Mouse (Mus musculus): ENCODE measurements around the gene Vmn1r232.

The Vmn1r232 gene

GRCm38 (mm10) chr17:20919614-20920013 is at the start of gene Vmn1r232:
TSS of gene Vmn1r232 (minus strand) at chr17:20919714.
- DNase-seq, result no peak

- no peak for DNase-seq
Observed at GRCm38 (mm10) chr17:20966681-20967080, 47.2 kb upstream of the Vmn1r232 start.

- DNase-seq, result no peak
Observed at GRCm38 (mm10) chr17:20965421-20965820, 45.9 kb upstream of the Vmn1r232 start.

DNA sequence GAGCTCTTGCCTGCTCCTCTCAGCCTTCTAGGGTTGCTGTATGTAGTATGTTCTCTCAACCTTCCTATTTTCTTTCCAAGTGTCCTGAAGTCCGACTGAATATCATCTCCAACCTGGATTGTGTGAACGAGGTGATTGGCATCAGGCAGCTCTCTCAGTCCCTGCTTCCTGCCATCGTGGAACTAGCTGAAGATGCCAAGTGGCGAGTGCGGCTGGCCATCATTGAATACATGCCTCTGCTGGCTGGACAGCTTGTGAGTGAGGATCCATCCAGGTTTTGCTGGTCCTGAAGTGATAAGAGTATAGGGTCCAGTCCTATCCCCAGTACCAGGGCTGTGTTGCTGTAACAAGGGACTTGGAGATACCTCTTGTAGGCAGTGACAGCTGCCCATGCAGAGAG is 40.9 kb upstream of the Vmn1r232 start:
- no peak for DNase-seq

- DNase-seq, result no peak
Observed at GRCm38 (mm10) chr17:20946636-20947035, 27.1 kb upstream of the Vmn1r232 start.

GRCm38 (mm10) chr17:20946026-20946565 is 26.6 kb upstream of the Vmn1r232 start:
- peak; percentile 37 for DNase-seq

GRCm38 (mm10) chr17:20944985-20945891 is 25.7 kb upstream of the Vmn1r232 start, which contains the start of gene Ppp2r1a:
TSS of gene Ppp2r1a (plus strand) at chr17:20945311.
- DNase-seq, result peak; percentile 98

- no peak for DNase-seq
Observed at GRCm38 (mm10) chr17:20944226-20944625, 24.7 kb upstream of the Vmn1r232 start.

DNA sequence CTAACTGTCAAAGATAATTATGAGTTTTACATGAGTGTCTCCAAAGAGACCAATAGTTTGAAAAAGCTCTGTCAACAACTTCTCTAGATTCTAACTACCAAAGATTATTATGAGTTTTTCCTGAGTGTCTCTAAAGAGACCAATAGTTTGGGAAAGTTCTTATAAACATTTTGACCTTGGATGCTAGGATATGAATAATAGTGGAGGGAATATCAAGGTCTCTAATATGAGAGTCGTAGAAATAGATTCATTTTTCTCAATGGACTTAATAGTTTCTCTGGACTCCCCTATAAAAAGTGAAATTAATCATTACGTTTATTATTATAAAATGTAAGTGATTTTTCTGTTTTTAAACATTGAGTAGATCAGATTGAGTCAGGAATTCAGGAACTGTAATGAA is 14.5 kb downstream of the Vmn1r232 start, which contains the start of gene Vmn1r231:
Gene Vmn1r231, minus strand, starts transcription at position 101 of the 400 bp plus-strand sequence.
- no peak for DNase-seq
